Mouse (Mus musculus) cerebellum, adult 2 months (tissue): ENCODE measurements around the gene Asb16.

Experiments
- CTCF ChIP-seq: fragments of 200-500 bp; IDR thresholded peaks from 2 replicates; pipeline ENCODE4 v1.5.1; 2011; ENCODE audit warnings: low read depth, mild to moderate bottlenecking, control low read depth, low read length, moderate library complexity, borderline replicate concordance; ENCODE audit not compliant: insufficient read depth
- POLR2A ChIP-seq: fragments of 200-500 bp; IDR thresholded peaks from 2 replicates; pipeline ENCODE4 v1.6.1; 2011; ENCODE audit warnings: low read length, control low read depth, borderline replicate concordance; ENCODE audit not compliant: insufficient read depth

DNA sequence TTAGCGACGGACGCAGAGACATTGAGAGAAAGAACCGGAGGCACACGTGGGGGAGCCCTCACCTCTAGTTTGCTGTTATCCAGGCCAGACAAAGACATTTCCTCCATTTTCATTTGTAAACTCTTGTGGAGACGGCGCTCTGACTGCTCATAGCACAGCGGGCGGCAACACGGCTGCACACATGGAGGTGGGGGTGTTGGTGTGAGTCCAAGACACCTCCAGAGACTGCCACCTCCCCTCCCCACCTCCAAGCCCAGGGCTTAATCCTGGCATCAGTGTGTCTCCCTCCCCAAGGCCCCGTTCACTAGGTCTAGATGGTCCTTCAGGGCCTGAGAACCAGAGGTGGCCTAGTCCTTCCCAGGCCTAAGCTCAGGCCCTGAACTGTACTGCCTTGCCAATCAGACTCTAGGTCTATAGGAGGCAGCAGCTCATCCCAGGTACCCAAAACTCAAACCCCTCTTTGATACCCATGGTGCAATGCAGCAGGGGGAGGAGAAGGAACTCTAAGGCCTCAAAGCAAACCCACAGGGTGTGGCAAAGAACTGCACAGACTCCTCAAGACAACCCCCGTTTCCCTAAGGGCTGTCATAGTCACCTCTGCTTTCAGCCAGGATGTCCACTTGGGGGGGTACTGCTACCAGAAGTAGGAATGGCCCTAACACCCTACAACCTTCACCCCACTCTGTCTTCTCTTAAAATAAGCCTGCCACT, 26.5 kb downstream of the Asb16 start:
- TF ChIP-seq CTCF (peak; percentile 42; the same call in 1 of the 2 replicates), POLR2A (no peak)
